Mouse (Mus musculus): ENCODE data around the gene Ppil3. TPM values are rescaled to one million over a fixed set of nuclear protein-coding genes. Genes with fewer than 3 reads are reported as not detected.

Ppil3 gene
- polyA plus RNA-seq, 2 experiments = 40.9 to 56.0 TPM

GRCm38 (mm10) chr1:58422879-58423278 lies 22.4 kb downstream of the Ppil3 start:
- Histone ChIP-seq H3K27me3 (ENCODE audit: control insufficient read depth, insufficient read depth, low read length) (no peaks in the 10 kb centered on the region), H3K9me3 (ENCODE audit: control insufficient read depth, low read length) (no peaks in the 10 kb centered on the region), H3K4me1 (ENCODE audit: control insufficient read depth, insufficient read depth, low read length) (peaks cover 18% of the 10 kb centered on the region), H3K9ac (ENCODE audit: low read depth, low read length, severe bottlenecking) (peak overlapping the region; percentile 100), H3K4me2 (replicated peaks; ENCODE audit: low read depth, low read length, severe bottlenecking) (peak overlapping the region; percentile 56), H3K4me3 (replicated peaks; ENCODE audit: low read length) (peak overlapping the region; percentile 97), H3K27ac (replicated peaks; ENCODE audit: low read depth, low read length) (peak overlapping the region; percentile 99; the same call in 1 of the 2 replicates), H3K36me3 (ENCODE audit: control insufficient read depth, insufficient read depth, low read length) (peaks cover 33% of the 10 kb centered on the region)
- peak; percentile 48; the same call in 1 of the 2 replicates for ATAC-seq (ENCODE audit: low FRiP score, low read depth)
- 8% methylated on average over 13 of the region's 13 CpGs for WGBS
- no peak for TF ChIP-seq POLR2A (IDR thresholded peaks at IDR 0.05; ENCODE audit: borderline replicate concordance, extremely low read depth, insufficient read depth, insufficient read length)
- DNase-seq (ENCODE audit: low spot score) = peak; percentile 77

GRCm38 (mm10) chr1:58420961-58421360 lies 24.3 kb downstream of the Ppil3 start:
- 0 out of 2 replicates have a peak overlapping the region, but pooled peaks have one; percentile 7 for H3K4me2 ChIP-seq (replicated peaks; ENCODE audit: low read depth, low read length, severe bottlenecking)
- no peaks in the 10 kb centered on the region for H3K27me3 ChIP-seq (ENCODE audit: control insufficient read depth, insufficient read depth, low read length)
- H3K36me3 ChIP-seq (ENCODE audit: control insufficient read depth, insufficient read depth, low read length) = peaks cover 51% of the 10 kb centered on the region
- TF ChIP-seq POLR2A (IDR thresholded peaks at IDR 0.05; ENCODE audit: borderline replicate concordance, extremely low read depth, insufficient read depth, insufficient read length) = no peak
- peaks cover 18% of the 10 kb centered on the region for H3K4me1 ChIP-seq (ENCODE audit: control insufficient read depth, insufficient read depth, low read length)
- WGBS = 70% methylated on average over 7 of the region's 7 CpGs
- no peak overlapping the region for H3K27ac ChIP-seq (replicated peaks; ENCODE audit: low read depth, low read length)
- H3K9ac ChIP-seq (ENCODE audit: low read depth, low read length, severe bottlenecking) = no peak overlapping the region
- no peak for ATAC-seq (ENCODE audit: low FRiP score, low read depth)
- H3K9me3 ChIP-seq (ENCODE audit: control insufficient read depth, low read length) = no peaks in the 10 kb centered on the region
- H3K4me3 ChIP-seq (replicated peaks; ENCODE audit: low read length) = 0 out of 2 replicates have a peak overlapping the region, but pooled peaks have one; percentile 10
- DNase-seq (ENCODE audit: low spot score) = no peak

- Histone ChIP-seq H3K4me2 (replicated peaks; ENCODE audit: low read depth, low read length, severe bottlenecking) (no peak overlapping the region), H3K36me3 (ENCODE audit: control insufficient read depth, insufficient read depth, low read length) (peaks cover 59% of the 10 kb centered on the region), H3K27me3 (ENCODE audit: control insufficient read depth, insufficient read depth, low read length) (no peaks in the 10 kb centered on the region), H3K27ac (replicated peaks; ENCODE audit: low read depth, low read length) (no peak overlapping the region), H3K4me3 (replicated peaks; ENCODE audit: low read length) (no peak overlapping the region), H3K9me3 (ENCODE audit: control insufficient read depth, low read length) (no peaks in the 10 kb centered on the region), H3K9ac (ENCODE audit: low read depth, low read length, severe bottlenecking) (no peak overlapping the region), H3K4me1 (ENCODE audit: control insufficient read depth, insufficient read depth, low read length) (peaks cover 18% of the 10 kb centered on the region)
- WGBS = 93% methylated on average over 10 of the region's 10 CpGs
- no peak for DNase-seq (ENCODE audit: low spot score)
- no peak for TF ChIP-seq POLR2A (IDR thresholded peaks at IDR 0.05; ENCODE audit: borderline replicate concordance, extremely low read depth, insufficient read depth, insufficient read length)
- ATAC-seq (ENCODE audit: low FRiP score, low read depth) = no peak
Observed at GRCm38 (mm10) chr1:58420032-58420431, 25.3 kb downstream of the Ppil3 start.

- H3K27me3 ChIP-seq (ENCODE audit: control insufficient read depth, insufficient read depth, low read length) = no peaks in the 10 kb centered on the region
- peaks cover 2% of the 10 kb centered on the region; the same call in 1 of the 2 replicates for H3K4me1 ChIP-seq (ENCODE audit: control insufficient read depth, insufficient read depth, low read length)
- no peak for TF ChIP-seq POLR2A (IDR thresholded peaks at IDR 0.05; ENCODE audit: borderline replicate concordance, extremely low read depth, insufficient read depth, insufficient read length)
- no peak overlapping the region for H3K4me3 ChIP-seq (replicated peaks; ENCODE audit: low read length)
- ATAC-seq (ENCODE audit: low FRiP score, low read depth) = no peak
- peaks cover 88% of the 10 kb centered on the region for H3K36me3 ChIP-seq (ENCODE audit: control insufficient read depth, insufficient read depth, low read length)
- 88% methylated on average over 2 of the region's 2 CpGs for WGBS
- no peak overlapping the region for H3K9ac ChIP-seq (ENCODE audit: low read depth, low read length, severe bottlenecking)
- H3K9me3 ChIP-seq (ENCODE audit: control insufficient read depth, low read length) = no peaks in the 10 kb centered on the region
- H3K27ac ChIP-seq (replicated peaks; ENCODE audit: low read depth, low read length) = no peak overlapping the region
- DNase-seq (ENCODE audit: low spot score) = no peak
- H3K4me2 ChIP-seq (replicated peaks; ENCODE audit: low read depth, low read length, severe bottlenecking) = no peak overlapping the region
Observed at GRCm38 (mm10) chr1:58416048-58416447, 29.2 kb downstream of the Ppil3 start.

- Histone ChIP-seq H3K9ac (ENCODE audit: low read depth, low read length, severe bottlenecking) (no peak overlapping the region), H3K4me1 (ENCODE audit: control insufficient read depth, insufficient read depth, low read length) (no peaks in the 10 kb centered on the region), H3K27ac (replicated peaks; ENCODE audit: low read depth, low read length) (no peak overlapping the region), H3K27me3 (ENCODE audit: control insufficient read depth, insufficient read depth, low read length) (no peaks in the 10 kb centered on the region), H3K9me3 (ENCODE audit: control insufficient read depth, low read length) (no peaks in the 10 kb centered on the region), H3K36me3 (ENCODE audit: control insufficient read depth, insufficient read depth, low read length) (peaks cover 92% of the 10 kb centered on the region), H3K4me2 (replicated peaks; ENCODE audit: low read depth, low read length, severe bottlenecking) (no peak overlapping the region), H3K4me3 (replicated peaks; ENCODE audit: low read length) (no peak overlapping the region)
- ATAC-seq (ENCODE audit: low FRiP score, low read depth) (no peak), DNase-seq (ENCODE audit: low spot score) (no peak)
- 30% methylated on average over 1 of the region's 1 CpGs for WGBS
- TF ChIP-seq POLR2A (IDR thresholded peaks at IDR 0.05; ENCODE audit: borderline replicate concordance, extremely low read depth, insufficient read depth, insufficient read length) = no peak
Observed at GRCm38 (mm10) chr1:58415442-58415841, 29.8 kb downstream of the Ppil3 start.

- H3K9me3 ChIP-seq (ENCODE audit: control insufficient read depth, low read length) = no peaks in the 10 kb centered on the region
- WGBS = 89% methylated on average over 7 of the region's 7 CpGs
Observed at GRCm38 (mm10) chr1:58410776-58411175, 34.5 kb downstream of the Ppil3 start.

More at GRCm38 (mm10) chr1:58410776-58411175, 34.5 kb downstream of the Ppil3 start:
- H3K9ac ChIP-seq (ENCODE audit: low read depth, low read length, severe bottlenecking) = no peak overlapping the region
- H3K27me3 ChIP-seq (ENCODE audit: control insufficient read depth, insufficient read depth, low read length) = no peaks in the 10 kb centered on the region
- H3K27ac ChIP-seq (replicated peaks; ENCODE audit: low read depth, low read length) = no peak overlapping the region
- H3K4me1 ChIP-seq (ENCODE audit: control insufficient read depth, insufficient read depth, low read length) = no peaks in the 10 kb centered on the region
- DNase-seq (ENCODE audit: low spot score) (no peak), ATAC-seq (ENCODE audit: low FRiP score, low read depth) (no peak)
- H3K36me3 ChIP-seq (ENCODE audit: control insufficient read depth, insufficient read depth, low read length) = peaks cover 69% of the 10 kb centered on the region
- no peak overlapping the region for H3K4me2 ChIP-seq (replicated peaks; ENCODE audit: low read depth, low read length, severe bottlenecking)
- H3K4me3 ChIP-seq (replicated peaks; ENCODE audit: low read length) = no peak overlapping the region
- TF ChIP-seq POLR2A (IDR thresholded peaks at IDR 0.05; ENCODE audit: borderline replicate concordance, extremely low read depth, insufficient read depth, insufficient read length) = no peak

Data from limb, embryonic 14.5 days (tissue).